In the genomic region with DNA sequence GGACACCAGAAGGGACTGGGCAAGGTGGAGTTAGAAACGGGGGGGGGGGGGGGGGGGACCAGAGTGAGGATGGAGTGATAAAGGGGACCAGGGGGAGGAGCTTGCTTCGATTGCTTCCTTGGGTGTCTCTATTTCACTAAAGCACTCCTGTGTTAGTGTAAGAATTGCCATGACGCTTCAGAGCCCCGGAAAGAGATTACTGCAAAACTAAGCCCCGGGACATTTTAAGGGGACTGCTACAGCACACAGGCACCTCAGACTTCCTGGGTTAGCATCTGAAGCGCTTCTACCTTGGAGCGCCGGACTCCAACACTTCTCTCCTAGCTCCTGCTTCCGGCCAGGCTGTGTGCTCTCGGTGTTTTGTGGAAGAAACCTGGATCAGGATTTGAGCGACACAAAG, we compare ENCODE assay signal across 9 mouse cellular contexts.
A peak's percentile ranks its signal among the peaks of the same experiment; 100 is the strongest.
DNase-seq lines count a peak whose midpoint lies in the region; ATAC-seq lines count a peak whose summit lies in the region.
"Had no signal": no experiment of that assay in that cellular context is flagged by ENCODE, and none has a peak within 500 bp of the region (broad histone marks: within the 10 kb centered on the region; RNA-seq: fewer than 3 reads in every experiment).

No protein-coding gene starts in this region.

- H3K9me3 ChIP-seq in heart, embryonic 16.5 days (replicated peaks; ENCODE audit: control insufficient read depth, low read length): no peaks in the 10 kb centered on the region
- H3K9me3 ChIP-seq in embryonic facial prominence, embryonic 11.5 days (replicated peaks; ENCODE audit: control insufficient read depth, low read length): no peaks in the 10 kb centered on the region
- no peaks in the 10 kb centered on the region for H3K9me3 ChIP-seq in intestine, embryonic 16.5 days (ENCODE audit: control insufficient read depth, low read length)
- H3K9me3 ChIP-seq in neural tube, embryonic 13.5 days: no peaks in the 10 kb centered on the region

- 26% methylated on average over 11 of the region's 11 CpGs for WGBS in heart, embryonic 16.5 days
- WGBS in embryonic facial prominence, embryonic 11.5 days: 8% methylated on average over 10 of the region's 11 CpGs
- 24% methylated on average over 11 of the region's 11 CpGs for WGBS in intestine, embryonic 16.5 days
- WGBS in neural tube, embryonic 13.5 days: 16% methylated on average over 11 of the region's 11 CpGs

- no peaks in the 10 kb centered on the region for H3K36me3 ChIP-seq in heart, embryonic 16.5 days (ENCODE audit: control insufficient read depth, insufficient read depth)
- no peaks in the 10 kb centered on the region for H3K36me3 ChIP-seq in embryonic facial prominence, embryonic 11.5 days (replicated peaks; ENCODE audit: control insufficient read depth, insufficient read depth, low read depth, low read length)
- H3K36me3 ChIP-seq in intestine, embryonic 16.5 days (ENCODE audit: control insufficient read depth, insufficient read depth, low read length): no peaks in the 10 kb centered on the region
- no peaks in the 10 kb centered on the region for H3K36me3 ChIP-seq in neural tube, embryonic 13.5 days

- peak overlapping the region; percentile 75 for H3K4me2 ChIP-seq in heart, embryonic 16.5 days (ENCODE audit: low read depth, low read length)
- peak overlapping the region; percentile 29; the same call in 1 of the 2 replicates for H3K4me2 ChIP-seq in embryonic facial prominence, embryonic 11.5 days (ENCODE audit: low read depth, low read length)
- H3K4me2 ChIP-seq in intestine, embryonic 16.5 days (ENCODE audit: low read depth, low read length): peak overlapping the region; percentile 29; the same call in 1 of the 2 replicates
- peak overlapping the region; percentile 69 for H3K4me2 ChIP-seq in neural tube, embryonic 13.5 days

- H3K4me3 ChIP-seq in heart, embryonic 16.5 days (ENCODE audit: low read length): peak overlapping the region; percentile 27
- H3K4me3 ChIP-seq in embryonic facial prominence, embryonic 11.5 days (ENCODE audit: low read depth, low read length): no peak overlapping the region
- no peak overlapping the region for H3K4me3 ChIP-seq in intestine, embryonic 16.5 days (ENCODE audit: low read length)
- H3K4me3 ChIP-seq in neural tube, embryonic 13.5 days: 0 out of 2 replicates have a peak overlapping the region, but pooled peaks have one; percentile 2

- peaks cover 24% of the 10 kb centered on the region for H3K4me1 ChIP-seq in heart, embryonic 16.5 days (ENCODE audit: control insufficient read depth, insufficient read depth, low read length)
- no peaks in the 10 kb centered on the region for H3K4me1 ChIP-seq in embryonic facial prominence, embryonic 11.5 days (ENCODE audit: control insufficient read depth, insufficient read depth, low read length)
- H3K4me1 ChIP-seq in intestine, embryonic 16.5 days (ENCODE audit: control insufficient read depth, insufficient read depth, low read length): peaks cover 33% of the 10 kb centered on the region
- peaks cover 31% of the 10 kb centered on the region for H3K4me1 ChIP-seq in neural tube, embryonic 13.5 days (replicated peaks)

- no peak for DNase-seq in heart, postnatal 10 days
- peak; percentile 41 for DNase-seq in embryonic facial prominence, embryonic 11.5 days (ENCODE audit: low spot score)
- DNase-seq in layer of hippocampus, postnatal 36 days: no peak
- no peak for DNase-seq in cerebellum, adult 11 months
- DNase-seq in urinary bladder, postnatal 4 days (ENCODE audit: low spot score in 2 of 2): no peak

- H3K27me3 ChIP-seq in heart, embryonic 16.5 days (ENCODE audit: control insufficient read depth, insufficient read depth, low read length): peaks cover 2% of the 10 kb centered on the region; the same call in 1 of the 2 replicates
- H3K27me3 ChIP-seq in embryonic facial prominence, embryonic 11.5 days (ENCODE audit: control insufficient read depth, insufficient read depth, low read length): no peaks in the 10 kb centered on the region
- H3K27me3 ChIP-seq in intestine, embryonic 16.5 days (replicated peaks; ENCODE audit: control insufficient read depth, insufficient read depth, low read length): no peaks in the 10 kb centered on the region
- peaks cover 9% of the 10 kb centered on the region; the same call in 1 of the 2 replicates for H3K27me3 ChIP-seq in neural tube, embryonic 13.5 days
- H3K27me3 ChIP-seq: CH12.LX had no signal

- intact Hi-C loops in heart, postnatal 10 days (cut with DNase I): no loop called here

- peak overlapping the region; percentile 10; the same call in 1 of the 2 replicates for H3K27ac ChIP-seq in heart, embryonic 16.5 days (ENCODE audit: low read length)
- peak overlapping the region; percentile 58; the same call in 1 of the 2 replicates for H3K27ac ChIP-seq in embryonic facial prominence, embryonic 11.5 days (replicated peaks; ENCODE audit: low read depth, low read length)
- H3K27ac ChIP-seq in intestine, embryonic 16.5 days (ENCODE audit: low read length): no peak overlapping the region
- H3K27ac ChIP-seq in neural tube, embryonic 13.5 days (replicated peaks): peak overlapping the region; percentile 53

- H3K9ac ChIP-seq in heart, embryonic 16.5 days (ENCODE audit: low read length): peak overlapping the region; percentile 46
- peak overlapping the region; percentile 35; the same call in 1 of the 2 replicates for H3K9ac ChIP-seq in embryonic facial prominence, embryonic 11.5 days (replicated peaks; ENCODE audit: low read length)
- H3K9ac ChIP-seq in intestine, embryonic 16.5 days (ENCODE audit: low read depth, low read length): no peak overlapping the region
- H3K9ac ChIP-seq in neural tube, embryonic 13.5 days: peak overlapping the region; percentile 54; the same call in 1 of the 2 replicates

- no peak for ATAC-seq in heart, embryonic 16.5 days (replicated peaks; ENCODE audit: extremely low read depth, insufficient read depth, low FRiP score)
- no peak for ATAC-seq in embryonic facial prominence, embryonic 11.5 days (replicated peaks; ENCODE audit: insufficient number of reproducible peaks, low FRiP score, low TSS enrichment, low read depth)
- ATAC-seq in intestine, embryonic 16.5 days: 0 out of 2 replicates have a peak, but pooled peaks have one; percentile 17
- no peak for ATAC-seq in neural tube, embryonic 13.5 days (ENCODE audit: low read depth)

Comparison
In these comparisons a context has a peak if more than half of its experiments do, and no peak if none do; other contexts are left out.
1. H3K4me3 ChIP-seq: peak in heart, embryonic 16.5 days (single experiment) and neural tube, embryonic 13.5 days (single experiment); none in embryonic facial prominence, embryonic 11.5 days (single experiment) and intestine, embryonic 16.5 days (single experiment).
2. Peak in every context shown above with its lines, with median percentiles within 50 percentile points of each other: H3K4me2 ChIP-seq.